Mouse (Mus musculus): ENCODE data around the gene Krt14.
"Not testable (repeated sequence)": the region's sequence is repeated elsewhere in the genome, so short reads cannot be mapped to it uniquely, and the experiment has no call there.

The Krt14 gene

DNA sequence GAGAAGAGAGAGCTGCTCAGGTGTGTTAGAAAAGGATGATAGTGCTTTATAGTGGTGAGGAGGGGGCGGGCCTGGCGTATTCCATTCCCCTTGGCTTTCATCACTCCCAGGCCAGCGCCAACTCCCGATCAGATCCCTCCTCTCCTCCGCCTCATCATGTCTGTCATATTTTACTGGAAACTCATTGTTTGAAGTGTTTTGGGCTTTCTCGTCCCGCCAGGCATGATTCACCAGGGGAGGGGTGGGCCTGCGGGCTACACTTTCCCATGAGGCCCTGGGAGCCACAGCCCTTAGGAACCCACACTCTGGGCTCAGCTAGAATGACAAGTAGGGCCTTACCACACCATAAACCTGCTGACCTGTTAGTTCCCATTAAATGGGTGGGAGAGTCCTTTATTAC, at the start of gene Krt14:
Gene Krt14, minus strand, starts transcription at position 51 of the 400 bp plus-strand sequence.
- DNase-seq (ENCODE audit: low read depth), result no peak

DNA sequence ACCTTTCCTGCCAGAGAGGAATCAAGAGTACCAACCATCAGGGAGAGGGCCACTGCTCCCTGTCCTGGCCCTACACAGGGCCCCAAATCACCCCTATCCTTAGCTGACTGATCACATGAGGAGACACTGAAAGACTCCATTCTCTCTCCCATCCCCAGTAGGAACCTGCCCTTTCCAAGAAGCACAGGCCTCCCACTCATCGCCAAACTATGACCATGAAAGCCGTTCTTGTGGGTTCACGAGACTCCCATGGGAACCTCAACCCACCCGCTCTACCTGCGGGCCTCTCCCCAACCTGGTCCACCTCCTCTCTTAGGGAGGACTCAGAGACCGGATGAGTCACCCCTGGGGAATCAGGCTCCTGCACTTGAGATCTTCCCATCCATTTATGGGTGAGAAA, 48.2 kb upstream of the Krt14 start:
- DNase-seq (ENCODE audit: low read depth), result no peak

DNA sequence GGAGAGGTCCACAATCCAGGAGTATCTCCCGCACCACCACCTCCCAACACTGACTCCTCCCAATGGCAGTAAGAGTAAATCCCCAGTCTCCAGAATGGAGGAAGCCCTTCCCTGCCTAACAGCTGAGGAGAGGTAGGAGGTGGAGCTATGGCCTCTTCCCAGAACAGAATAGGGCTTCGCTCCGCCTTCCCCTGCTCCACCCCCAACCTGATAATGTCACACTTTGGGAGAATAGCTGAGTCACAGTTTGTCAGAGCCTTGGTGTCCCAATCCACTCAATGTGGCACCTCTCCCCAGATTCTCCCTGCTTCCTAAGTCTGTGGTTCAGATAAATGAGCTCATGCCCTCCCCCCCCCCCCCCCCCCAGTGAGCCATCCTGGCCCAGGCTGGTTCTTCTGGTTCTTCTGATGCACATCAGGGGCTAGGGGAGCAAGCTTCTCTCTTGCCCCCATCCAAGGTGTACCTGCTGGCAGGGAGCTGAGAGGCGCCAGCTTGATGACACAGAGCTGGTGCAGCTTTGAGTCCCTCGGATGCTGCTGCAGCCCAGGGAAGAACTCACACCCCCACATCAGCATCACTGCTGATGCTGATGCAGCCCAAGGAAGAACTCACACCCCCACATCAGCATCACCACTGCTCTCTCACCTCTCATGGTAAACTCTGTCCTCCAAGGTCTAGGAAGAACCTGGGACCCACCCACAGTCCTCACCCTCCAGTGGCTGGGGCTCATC, 47.2 kb upstream of the Krt14 start:
- DNase-seq (ENCODE audit: low read depth), result no peak

DNA sequence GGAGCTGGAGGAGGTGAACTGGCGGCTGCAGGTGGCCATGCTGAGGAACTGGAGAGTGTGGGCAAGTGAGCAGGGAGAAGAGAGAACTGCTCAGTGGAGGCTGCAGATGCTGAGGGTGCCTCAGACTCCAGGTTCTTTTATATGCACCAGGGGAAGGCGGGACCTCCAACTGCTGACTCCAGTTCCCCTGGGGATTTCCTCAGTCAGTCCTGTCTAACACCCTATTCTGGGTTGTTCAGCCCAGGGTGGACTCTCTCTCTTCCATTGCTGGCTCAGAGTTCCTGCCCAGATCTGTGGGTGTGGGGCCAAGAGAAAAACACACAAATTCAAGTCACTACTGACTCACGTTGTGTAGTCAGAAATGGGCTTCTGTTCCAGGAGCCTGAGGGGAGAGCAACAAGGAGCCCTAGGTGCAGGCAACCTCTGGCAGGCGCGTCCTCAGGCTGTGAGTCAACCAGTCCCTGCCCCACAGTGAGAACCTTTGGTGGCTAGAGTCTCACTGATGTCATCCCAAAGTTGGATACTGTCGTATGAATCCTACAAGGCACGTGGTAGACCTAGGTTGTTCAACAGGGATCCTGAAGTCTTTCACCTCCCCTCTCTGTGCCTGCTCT, 41.6 kb upstream of the Krt14 start, which contains the start of gene Krt16:
Gene Krt16, minus strand, starts transcription at position 51 of the 614 bp plus-strand sequence.
- no peak for DNase-seq (ENCODE audit: low read depth)

DNA sequence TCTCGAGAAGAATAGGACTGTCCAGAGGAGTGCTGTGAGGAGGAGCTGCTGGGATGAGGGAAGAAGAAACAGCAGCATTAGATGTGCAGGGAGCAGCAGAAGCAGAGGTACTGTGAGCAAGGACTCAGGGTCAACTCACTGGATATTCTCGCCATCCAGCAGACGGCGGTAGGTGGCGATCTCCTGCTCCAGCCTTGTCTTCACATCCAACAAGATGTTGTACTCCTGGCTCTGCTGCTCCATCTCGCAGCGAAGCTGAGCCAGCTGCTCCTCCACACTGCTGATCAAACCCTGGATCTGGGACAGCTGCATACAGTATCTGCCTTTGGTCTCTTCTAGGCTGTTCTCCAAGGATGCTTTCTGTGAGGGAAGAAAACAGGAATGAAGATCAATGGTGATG, 39.1 kb upstream of the Krt14 start:
- not testable (repeated sequence) for DNase-seq (ENCODE audit: low read depth)

DNA sequence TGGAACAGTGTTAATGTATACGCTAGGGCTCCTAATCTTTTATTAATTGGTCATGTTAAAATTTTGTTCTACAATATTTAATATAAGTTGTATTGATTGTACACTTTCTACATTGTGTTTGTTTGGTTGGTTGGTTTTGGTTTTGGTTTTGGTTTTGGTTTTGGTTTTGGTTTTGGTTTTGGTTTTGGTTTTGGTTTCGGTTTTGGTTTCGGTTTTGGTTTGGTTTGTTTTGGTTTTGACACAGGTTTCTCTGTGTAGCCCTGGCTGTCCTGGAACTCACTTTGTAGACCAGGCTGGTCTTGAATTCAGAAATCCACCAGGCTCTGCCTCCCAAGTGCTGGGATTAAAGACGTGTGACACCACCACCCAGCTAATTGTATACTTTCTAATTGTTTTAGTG, 32.9 kb upstream of the Krt14 start:
- DNase-seq (ENCODE audit: low read depth), result peak; percentile 19

DNA sequence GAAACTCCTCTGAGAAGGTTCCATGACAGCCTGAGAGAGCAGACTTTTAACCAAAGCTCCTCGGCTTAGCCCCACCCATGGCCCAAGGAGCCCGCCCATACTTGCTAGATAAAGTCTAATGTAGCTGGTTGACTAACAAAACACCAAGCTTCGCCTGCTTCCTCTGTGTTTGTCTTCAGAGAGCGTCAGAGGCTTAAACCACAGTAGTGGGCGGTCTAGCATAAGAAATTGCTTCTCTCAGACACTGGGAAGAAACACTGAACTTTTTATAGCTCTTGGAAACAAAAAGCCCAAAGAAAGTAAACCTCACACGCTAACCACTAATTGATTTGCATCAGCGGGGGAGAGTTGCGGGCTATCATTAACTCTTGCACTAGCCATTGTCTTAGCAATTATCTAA, 14.4 kb upstream of the Krt14 start:
- DNase-seq (ENCODE audit: low read depth), result no peak

DNA sequence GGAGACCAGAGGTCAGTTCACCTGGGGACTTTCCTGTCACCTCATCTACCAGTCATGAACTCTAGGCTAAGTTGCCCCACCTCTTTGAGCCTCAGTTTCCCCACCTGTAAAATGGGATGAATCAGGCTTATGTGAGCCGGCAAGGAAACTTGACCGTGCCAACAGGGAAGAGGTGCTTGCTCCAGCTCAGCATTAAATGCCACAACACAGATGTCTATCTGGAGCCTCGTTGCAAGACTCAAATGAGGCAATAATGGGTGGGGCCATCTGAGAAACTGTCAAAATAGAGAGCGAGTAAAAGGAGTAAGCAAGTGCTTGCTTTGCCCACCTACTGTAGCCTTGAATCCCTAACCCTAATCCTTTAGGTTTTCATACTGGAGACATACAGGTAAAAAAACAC, 12.0 kb upstream of the Krt14 start:
- DNase-seq (ENCODE audit: low read depth), result no peak

DNA sequence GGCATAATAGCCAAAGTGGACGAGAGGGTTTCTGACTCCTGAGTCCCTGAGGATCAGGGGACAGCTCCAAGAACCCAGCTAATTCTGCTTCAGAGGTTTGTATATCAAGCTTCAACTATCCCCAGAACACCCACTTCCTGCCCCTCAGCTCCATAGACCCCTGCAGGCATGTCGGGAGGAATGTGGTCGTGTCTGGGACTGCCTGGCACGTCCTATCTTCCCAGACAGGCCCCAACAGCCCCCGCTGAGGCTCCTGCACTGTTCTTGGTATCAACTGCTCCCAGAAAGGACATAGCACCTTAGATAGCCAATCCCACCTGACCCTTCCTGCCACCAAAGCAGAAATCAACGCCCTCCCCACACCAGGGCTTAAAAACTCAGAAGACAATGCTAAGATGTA, 1.2 kb upstream of the Krt14 start:
- DNase-seq (ENCODE audit: low read depth), result no peak

DNA sequence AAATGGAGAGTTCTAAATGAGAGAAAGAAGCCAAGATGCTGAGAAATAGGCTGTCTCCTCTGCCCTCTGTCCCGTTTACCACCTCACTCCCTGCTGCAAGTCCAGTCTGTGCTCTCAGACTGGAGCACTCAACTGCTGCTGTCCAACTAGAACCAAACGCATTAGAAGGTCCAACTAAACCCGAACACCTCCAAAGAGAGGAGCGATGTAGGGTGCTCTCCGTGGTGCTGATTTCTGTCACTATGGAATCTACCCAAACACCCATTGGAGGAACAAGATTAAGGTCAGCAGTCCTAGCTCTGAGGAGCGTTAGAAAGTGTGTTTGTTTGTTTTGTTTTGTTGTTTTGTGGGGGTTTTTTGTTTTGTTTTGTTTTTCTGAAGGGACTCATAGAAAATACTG, 3.9 kb downstream of the Krt14 start:
- DNase-seq (ENCODE audit: low read depth), result no peak

DNA sequence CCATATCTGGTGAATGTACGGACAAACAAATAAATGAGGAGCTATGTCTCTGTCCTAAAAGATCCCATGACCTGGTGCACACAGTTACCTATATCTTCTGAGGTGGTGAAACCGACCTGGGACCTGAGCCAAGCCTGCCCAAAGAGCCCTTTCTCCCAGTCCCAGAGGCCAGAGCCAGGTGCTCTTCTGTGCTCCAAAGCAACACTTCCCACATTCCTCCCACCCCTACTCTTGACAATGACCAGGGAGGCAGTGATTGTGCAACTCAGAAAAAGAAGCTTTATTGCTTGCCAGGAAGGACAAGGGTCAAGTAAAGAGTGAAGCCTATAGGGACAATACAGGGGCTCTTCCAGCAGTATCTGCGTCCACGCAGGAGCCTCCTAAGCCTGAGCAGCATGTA, 4.4 kb downstream of the Krt14 start:
- no peak for DNase-seq (ENCODE audit: low read depth)

DNA sequence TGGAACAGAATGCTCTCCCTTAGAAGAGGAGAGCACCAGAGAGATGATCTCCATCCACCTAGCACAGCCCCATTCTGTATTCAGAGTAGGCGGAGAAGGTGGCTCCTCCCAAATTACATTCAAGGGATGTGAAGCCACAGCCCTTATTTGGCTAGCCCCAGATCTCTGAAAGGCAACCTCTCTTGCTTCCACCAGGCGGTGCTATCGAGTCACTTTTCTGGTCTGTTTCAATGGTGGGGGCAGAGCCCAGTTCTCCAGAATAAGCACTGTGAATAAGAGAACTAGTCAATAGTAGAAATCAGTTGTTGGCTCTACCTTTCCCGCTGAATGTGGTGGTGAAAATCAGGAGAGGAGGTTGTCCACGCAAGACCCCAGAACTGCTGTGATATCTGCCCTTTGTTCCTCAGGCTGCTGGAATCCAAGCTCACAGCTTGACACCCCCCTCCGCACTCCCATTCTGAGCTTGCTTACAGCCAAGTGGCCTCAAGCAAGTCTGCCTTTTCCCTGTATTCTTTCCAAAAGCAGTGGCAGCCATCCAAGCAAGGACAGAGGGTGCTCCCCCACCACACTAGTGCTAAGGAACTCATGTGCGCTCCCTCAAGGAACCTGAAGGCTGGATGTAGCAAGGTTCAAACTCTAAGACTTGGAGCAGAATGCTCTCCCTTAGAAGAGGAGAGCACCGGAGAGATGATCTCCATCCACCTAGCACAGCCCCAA, 7.1 kb downstream of the Krt14 start:
- peak; percentile 5 for DNase-seq (ENCODE audit: low read depth)

DNA sequence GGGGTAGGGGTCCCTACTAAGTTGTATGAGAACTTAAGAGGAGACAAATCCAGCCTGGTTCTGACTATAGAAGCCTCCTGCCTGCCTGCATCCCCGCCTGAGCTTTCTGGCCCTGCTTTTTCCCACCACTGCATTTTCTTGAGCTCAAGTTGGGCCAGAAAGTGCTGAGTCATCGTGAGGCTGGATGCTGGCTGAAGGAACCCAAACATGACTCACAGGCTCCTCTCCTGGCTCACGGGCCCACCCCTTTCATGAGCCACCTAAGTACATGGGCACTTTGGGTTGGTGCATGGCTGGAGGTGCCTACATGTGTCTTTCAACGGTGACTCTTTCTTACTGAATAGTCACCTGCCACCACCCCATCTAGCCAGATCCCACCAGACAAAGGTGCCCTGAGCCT, 8.7 kb downstream of the Krt14 start:
- no peak for DNase-seq (ENCODE audit: low read depth)

DNA sequence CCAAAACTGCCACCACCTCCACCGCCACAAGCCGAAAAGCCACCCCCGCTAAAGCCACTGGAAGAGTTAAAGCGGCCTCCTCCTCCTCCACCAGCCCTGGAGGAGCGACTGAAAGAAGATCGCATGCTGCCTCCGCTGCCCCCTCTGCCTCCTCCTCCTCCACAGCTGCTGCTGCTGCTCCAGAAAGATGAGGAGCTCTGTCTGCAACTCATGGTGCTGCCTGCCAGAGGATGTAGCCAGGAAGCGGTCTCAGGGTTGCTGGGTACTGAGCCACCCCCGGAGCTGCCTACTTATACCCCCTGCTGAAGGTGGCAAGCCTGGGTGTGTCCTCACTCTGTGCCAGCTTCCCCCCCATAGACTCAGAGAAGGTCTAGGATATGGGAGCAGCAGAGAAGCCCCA, 14.4 kb downstream of the Krt14 start, which contains the start of gene Krt9:
Gene Krt9, minus strand, starts transcription at position 255 of the 400 bp plus-strand sequence.
- no peak for DNase-seq (ENCODE audit: low read depth)

DNA sequence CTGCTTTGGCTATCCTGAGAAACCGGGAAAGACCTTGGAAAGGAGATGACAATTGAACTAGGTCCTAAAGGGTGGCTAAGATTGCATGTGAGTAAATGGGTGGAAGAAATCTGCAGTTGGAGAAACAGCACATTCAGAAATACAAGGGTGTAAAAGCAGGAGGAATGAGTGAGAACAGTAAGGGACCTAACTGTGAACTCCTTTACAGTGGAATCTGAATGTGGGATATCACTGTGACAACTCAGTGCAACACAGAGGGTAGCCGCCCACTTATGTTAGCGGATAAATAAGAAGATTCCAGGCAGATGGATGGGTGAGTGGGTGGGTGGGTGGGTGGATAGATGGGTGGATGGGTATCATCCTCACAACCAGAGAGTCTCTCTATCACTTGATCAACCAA, 15.5 kb downstream of the Krt14 start:
- DNase-seq (ENCODE audit: low read depth), result no peak

DNA sequence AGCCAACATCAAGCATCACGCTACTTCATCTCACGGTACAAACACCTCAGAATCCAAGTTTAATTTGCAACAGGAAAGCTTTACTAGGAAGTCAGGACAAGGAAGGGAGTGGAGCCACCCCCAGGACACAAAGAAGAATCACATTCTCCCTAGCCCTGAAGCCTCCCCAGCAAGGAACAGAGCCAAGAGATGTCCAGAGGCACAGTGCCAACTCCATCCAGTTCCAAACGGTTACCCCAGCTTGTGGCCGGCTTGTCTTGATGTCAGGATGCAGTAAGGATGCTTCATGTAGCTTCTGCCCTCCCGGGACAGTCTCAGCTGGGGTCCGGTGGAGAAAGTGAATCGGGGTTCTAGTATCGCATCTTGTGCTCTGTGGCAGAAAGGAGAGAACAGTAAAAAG, 20.6 kb downstream of the Krt14 start:
- no peak for DNase-seq (ENCODE audit: low read depth)

DNA sequence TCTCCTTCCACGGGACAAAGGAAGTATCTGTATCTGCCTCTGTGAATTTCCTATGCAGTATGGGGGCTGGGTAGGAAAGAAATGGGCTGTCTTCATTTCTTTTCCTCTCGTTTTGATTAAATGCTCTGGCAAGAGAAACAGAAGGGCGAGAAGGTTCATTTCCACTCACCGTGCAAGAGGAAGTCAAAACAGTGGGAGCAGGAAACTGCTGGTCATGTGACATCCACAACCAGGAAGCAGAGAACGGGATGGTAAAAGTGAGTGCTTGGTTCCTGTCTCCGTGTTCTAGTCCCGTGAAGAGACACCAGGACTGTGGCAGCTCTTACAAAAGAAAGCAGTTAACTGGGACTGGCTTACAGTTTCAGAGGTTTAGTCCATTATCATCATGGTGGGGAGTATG, 25.6 kb downstream of the Krt14 start:
- DNase-seq (ENCODE audit: low read depth), result no peak

DNA sequence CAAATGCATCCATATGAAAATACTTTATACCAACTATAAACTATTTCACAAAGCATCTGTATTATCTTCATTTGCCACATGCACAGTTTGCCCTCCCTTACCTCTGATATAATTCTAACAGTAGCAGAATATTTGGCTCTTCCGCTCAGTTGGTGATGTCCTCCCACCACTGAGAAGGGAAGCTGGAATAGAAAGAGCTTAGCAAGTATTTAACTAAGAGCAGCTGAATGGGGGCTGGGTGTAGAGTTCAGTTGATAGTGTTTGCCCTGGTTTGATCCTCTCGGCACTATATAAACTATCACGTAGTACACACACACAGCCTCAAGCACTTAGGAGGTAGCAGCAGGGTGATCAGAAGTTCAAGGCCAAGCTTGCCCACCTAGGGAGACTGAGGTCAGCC, 28.1 kb downstream of the Krt14 start:
- no peak for DNase-seq (ENCODE audit: low read depth)

DNA sequence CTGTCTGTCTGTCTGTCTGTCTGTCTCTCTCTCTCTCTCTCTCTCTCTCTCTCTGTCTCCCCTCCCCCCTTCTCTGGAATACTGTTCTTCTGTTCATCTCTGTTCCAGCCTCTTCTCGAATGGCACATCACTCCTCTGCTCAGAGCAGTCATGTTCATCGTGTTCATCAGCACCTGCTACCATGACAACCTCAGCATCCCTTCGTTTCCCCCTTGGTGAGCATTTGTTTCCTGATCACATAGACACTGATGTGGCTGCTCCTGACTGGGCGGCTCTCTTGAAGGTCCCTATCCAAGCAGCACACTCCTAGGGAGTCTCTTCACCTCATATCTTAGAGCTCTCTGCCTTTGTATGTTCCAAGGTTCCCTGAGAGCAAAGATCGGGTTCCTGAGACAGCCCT, 29.0 kb downstream of the Krt14 start:
- DNase-seq (ENCODE audit: low read depth), result no peak

DNA sequence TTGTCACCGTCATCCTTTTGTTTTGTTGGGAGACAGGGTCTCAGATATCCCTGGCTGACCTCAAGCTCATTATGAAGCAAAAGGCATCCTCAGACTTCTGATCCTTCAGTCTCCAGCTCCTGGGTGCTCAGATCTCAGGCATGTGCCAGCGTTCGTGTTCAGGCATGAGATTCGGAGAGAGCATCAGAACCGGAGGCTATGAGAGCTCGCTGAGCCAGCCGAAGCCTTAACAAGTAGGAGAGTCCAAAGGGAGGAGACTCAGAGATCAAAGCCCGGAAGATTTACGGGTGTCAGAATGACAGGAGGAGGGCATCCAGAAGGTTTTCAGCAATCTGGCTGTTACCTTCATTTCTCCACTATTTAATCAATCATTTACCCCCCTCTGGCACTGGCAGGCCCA, 30.6 kb downstream of the Krt14 start:
- no peak for DNase-seq (ENCODE audit: low read depth)

DNA sequence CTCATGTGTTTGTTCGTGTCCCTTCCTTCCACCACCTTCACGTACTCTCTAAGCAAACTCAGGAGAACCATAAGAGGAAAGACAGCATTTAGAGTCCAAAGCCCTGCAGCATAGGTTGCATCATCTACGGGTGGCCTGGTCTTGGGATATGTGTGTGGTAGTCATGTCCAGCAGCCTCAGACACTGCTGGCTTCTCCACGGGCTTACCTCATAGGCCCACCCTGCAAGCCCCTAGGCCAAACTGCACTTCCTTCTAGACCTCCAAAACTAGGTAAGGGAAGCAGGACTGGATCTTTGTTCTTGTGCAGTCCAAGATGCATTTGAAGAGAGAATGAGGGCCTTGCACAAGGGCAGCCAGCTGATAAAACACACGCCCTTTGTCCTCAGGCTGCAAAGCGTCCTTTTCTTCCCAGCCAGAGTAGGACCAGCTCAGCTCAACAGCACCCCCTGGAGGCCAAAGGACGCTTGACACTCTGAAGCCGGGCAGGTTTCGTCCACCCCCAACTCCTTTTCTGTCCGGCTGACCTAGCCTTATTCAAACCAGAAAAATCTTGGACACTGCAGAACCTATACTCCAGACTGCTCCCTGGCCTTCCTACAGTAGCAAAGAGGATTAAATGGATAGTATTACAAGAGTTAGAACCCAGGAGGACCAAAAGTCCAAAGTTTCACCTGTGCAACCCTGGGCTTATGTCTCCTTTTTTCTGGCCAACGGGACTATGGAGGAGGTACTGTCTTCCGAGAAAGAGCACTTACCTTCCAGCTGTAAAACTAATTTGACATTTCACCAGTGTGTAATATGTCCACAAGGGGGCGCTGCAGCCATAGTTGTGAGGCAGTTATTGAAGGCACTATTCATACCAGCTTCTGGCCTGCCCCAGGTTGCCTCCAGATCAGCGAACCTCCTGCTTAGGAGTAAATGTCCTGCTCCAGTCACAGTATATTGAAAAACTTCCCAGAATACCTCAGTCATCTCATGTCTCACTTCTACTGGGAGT, 38.3 kb downstream of the Krt14 start:
- peak; percentile 50 for DNase-seq (ENCODE audit: low read depth)

DNA sequence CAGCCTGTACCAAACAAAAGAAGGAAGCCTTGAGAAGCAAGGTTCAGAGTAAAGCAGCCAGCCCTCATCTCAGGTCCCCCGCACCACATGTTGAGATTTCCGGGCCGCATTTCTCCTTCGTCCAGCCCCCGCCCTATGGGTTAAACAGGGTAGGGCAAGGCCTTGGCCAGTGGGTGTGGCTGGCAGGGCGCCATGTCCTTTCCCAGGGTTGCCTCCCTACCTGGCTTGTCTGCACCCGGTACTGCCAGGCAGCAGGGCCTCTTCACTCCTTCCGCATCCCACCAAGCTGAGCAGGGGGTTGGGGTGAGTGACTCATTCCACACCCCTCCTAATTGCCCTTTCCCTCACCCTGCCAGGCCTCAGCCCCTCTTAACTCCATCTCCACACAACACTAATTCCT, 39.3 kb downstream of the Krt14 start:
- DNase-seq (ENCODE audit: low read depth), result no peak
